Mouse (Mus musculus) midbrain, embryonic 10.5 days (tissue): ENCODE data around the gene Atp2b2. TPM values are rescaled to one million over a fixed set of nuclear protein-coding genes. Genes with fewer than 3 reads are reported as not detected.

Source experiments
- DNase-seq: peaks from one replicate; pipeline ENCODE4 v3.0.0-alpha.2; 2017; ENCODE audit warnings: low spot score
- H3K27ac ChIP-seq: fragments of 300-500 bp; sonication (generic); replicated peaks from 2 replicates; pipeline ENCODE4 v1.5.1; 2016; ENCODE audit warnings: mild to moderate bottlenecking
- H3K27me3 ChIP-seq: fragments of 300-500 bp; sonication (generic); 2 replicates; pipeline ENCODE4 v1.6.1; 2016; ENCODE audit warnings: low read depth, mild to moderate bottlenecking; ENCODE audit not compliant: poor library complexity, severe bottlenecking
- H3K36me3 ChIP-seq: fragments of 300-500 bp; sonication (generic); 2 replicates; pipeline ENCODE4 v1.6.1; 2016; ENCODE audit warnings: mild to moderate bottlenecking, moderate library complexity
- H3K4me1 ChIP-seq: fragments of 300-500 bp; sonication (generic); 2 replicates; pipeline ENCODE4 v1.6.1; 2016
- H3K4me3 ChIP-seq: fragments of 300-500 bp; sonication (generic); 2 replicates; pipeline ENCODE4 v1.5.1; 2016; ENCODE audit warnings: mild to moderate bottlenecking, moderate library complexity
- H3K9me3 ChIP-seq: fragments of 300-500 bp; sonication (generic); replicated peaks from 2 replicates; pipeline ENCODE4 v1.6.1; 2016; ENCODE audit warnings: mild to moderate bottlenecking
- WGBS: fragments of 180-500 bp; shearing (Covaris S2); methylation state at CpG from one replicate; pipeline ENCODE4 v1.1.7; 2016; 5-methylcytosine and 5-hydroxymethylcytosine counted together
- polyA plus RNA-seq: library from polyadenylated mRNA; unstranded; fragments of >200 nt; fragmentation: Nextera tagmentation; extraction: Ambion mirVana; gene quantifications from 2 replicates; pipeline ENCODE4 v1.2.1, GENCODE M21; 2016

The Atp2b2 gene
- polyA plus RNA-seq, 1 experiment from 2014 or later = 1.1 TPM

- no peak for DNase-seq
- Histone ChIP-seq H3K27ac (no peak overlapping the region), H3K9me3 (no peaks in the 10 kb centered on the region), H3K4me1 (peaks cover 26% of the 10 kb centered on the region), H3K4me3 (no peak overlapping the region), H3K27me3 (0 out of 2 replicates have a peak, but pooled peaks cover 2% of the 10 kb centered on the region), H3K36me3 (no peaks in the 10 kb centered on the region)
- WGBS = 49% methylated on average over 3 of the region's 3 CpGs
Observed at GRCm38 (mm10) chr6:113969751-113970150, 72.7 kb downstream of the Atp2b2 start.

DNA sequence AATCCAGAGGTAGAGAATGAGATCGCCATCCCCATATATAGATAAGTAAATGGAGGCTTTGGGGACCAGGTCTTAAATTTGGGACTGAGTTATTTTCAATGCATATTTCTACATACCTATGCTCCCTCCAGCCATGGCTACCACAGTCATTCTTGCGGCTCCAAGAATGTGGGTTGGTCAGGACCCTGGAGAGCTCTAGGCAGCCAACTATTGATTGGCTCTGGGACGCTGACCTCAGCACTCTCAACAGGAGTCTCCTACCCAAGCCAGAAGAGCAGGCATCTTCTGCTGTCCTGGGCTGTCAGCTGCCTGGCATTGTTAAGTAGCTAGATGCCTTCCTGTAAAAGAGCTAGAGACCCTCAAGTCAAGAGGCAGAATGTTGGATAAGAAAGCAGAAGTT, 79.6 kb downstream of the Atp2b2 start:
- Histone ChIP-seq H3K27me3 (0 out of 2 replicates have a peak, but pooled peaks cover 2% of the 10 kb centered on the region), H3K36me3 (no peaks in the 10 kb centered on the region), H3K4me3 (no peak overlapping the region), H3K27ac (no peak overlapping the region), H3K4me1 (peaks cover 24% of the 10 kb centered on the region), H3K9me3 (no peaks in the 10 kb centered on the region)
- 13% methylated on average over 3 of the region's 3 CpGs for WGBS
- peak; percentile 43 for DNase-seq

DNA sequence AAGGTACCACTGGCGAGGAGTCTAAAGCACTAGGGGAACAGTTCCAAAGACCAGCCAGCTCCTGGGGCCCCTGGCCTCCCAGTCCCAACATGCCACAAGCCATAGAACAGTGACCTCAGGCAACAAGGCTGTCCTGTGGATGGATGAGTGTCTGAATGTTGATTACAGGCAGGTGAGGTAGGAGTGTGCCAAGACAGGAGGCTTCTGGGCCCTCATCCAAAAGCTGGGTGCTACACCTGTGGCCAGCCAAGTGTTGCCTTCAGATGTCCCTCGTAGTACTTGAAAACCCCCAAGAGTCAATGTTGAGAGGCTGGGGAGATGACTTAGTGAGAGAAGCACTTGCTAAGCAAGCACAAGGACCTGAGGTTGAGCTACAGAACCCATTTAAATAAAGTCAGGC, 80.8 kb downstream of the Atp2b2 start:
- Histone ChIP-seq H3K36me3 (no peaks in the 10 kb centered on the region), H3K27ac (no peak overlapping the region), H3K4me1 (peaks cover 30% of the 10 kb centered on the region), H3K27me3 (0 out of 2 replicates have a peak, but pooled peaks cover 2% of the 10 kb centered on the region), H3K9me3 (no peaks in the 10 kb centered on the region), H3K4me3 (no peak overlapping the region)
- no peak for DNase-seq
- 87% methylated on average over 2 of the region's 2 CpGs for WGBS

- Histone ChIP-seq H3K36me3 (no peaks in the 10 kb centered on the region), H3K27ac (no peak overlapping the region), H3K4me1 (peaks cover 27% of the 10 kb centered on the region), H3K4me3 (no peak overlapping the region), H3K9me3 (no peaks in the 10 kb centered on the region), H3K27me3 (no peaks in the 10 kb centered on the region)
- 71% methylated on average over 1 of the region's 1 CpGs for WGBS
- no peak for DNase-seq
Observed at GRCm38 (mm10) chr6:113959336-113959735, 83.1 kb downstream of the Atp2b2 start.

GRCm38 (mm10) chr6:113958714-113959113, 83.7 kb downstream of the Atp2b2 start:
- WGBS = 74% methylated on average over 2 of the region's 2 CpGs

GRCm38 (mm10) chr6:113958003-113958402, 84.4 kb downstream of the Atp2b2 start:
- peaks cover 27% of the 10 kb centered on the region for H3K4me1 ChIP-seq
- no peak overlapping the region for H3K4me3 ChIP-seq
- H3K27me3 ChIP-seq = no peaks in the 10 kb centered on the region
- 87% methylated on average over 5 of the region's 5 CpGs for WGBS
- DNase-seq = no peak
- H3K36me3 ChIP-seq = no peaks in the 10 kb centered on the region
- H3K27ac ChIP-seq = no peak overlapping the region
- no peaks in the 10 kb centered on the region for H3K9me3 ChIP-seq

More at GRCm38 (mm10) chr6:113958714-113959113, 83.7 kb downstream of the Atp2b2 start:
- Histone ChIP-seq H3K27me3 (no peaks in the 10 kb centered on the region), H3K27ac (no peak overlapping the region), H3K36me3 (no peaks in the 10 kb centered on the region), H3K4me3 (no peak overlapping the region), H3K9me3 (no peaks in the 10 kb centered on the region), H3K4me1 (peaks cover 27% of the 10 kb centered on the region)
- no peak for DNase-seq

DNA sequence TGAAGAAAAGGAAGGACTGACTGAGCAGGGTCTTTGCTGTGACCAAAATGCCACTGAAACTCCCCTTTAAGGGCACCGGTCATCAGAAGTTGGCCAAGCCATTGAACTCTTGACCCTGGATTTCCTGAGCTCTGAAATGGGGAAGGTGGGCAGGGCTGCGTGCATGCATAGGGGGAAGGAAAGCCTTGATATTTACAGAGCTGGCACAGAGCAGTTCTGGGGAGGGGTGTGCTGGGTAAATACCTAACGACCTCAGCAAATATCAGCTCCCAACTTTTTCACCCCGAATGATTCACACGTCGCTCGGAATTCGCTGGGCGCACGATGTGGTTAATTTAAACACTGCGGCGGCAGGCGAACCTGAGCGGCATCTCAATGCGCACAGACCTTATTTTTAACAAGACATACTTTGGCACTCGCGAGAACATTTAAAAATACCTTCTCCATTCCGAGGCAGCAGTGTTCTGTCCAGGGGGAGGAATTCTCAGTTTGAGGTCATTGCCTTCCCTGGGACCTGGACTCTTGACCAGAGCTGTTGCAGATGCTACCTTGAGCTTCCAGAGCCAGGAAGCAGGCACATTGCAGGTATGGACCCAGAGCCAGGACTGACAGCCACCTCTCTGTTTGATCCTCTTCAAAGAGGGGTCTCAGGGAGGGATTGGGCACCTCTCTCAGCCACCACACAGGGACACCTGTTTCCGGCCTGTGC, 85.0 kb downstream of the Atp2b2 start:
- no peak for DNase-seq
- Histone ChIP-seq H3K4me1 (peaks cover 27% of the 10 kb centered on the region), H3K27me3 (no peaks in the 10 kb centered on the region), H3K36me3 (no peaks in the 10 kb centered on the region), H3K9me3 (no peaks in the 10 kb centered on the region), H3K27ac (no peak overlapping the region), H3K4me3 (no peak overlapping the region)
- WGBS = 87% methylated on average over 19 of the region's 19 CpGs

GRCm38 (mm10) chr6:113947515-113947914, 94.9 kb downstream of the Atp2b2 start:
- Histone ChIP-seq H3K27ac (no peak overlapping the region), H3K27me3 (peaks cover 13% of the 10 kb centered on the region), H3K9me3 (no peaks in the 10 kb centered on the region), H3K4me3 (no peak overlapping the region), H3K4me1 (0 out of 2 replicates have a peak, but pooled peaks cover 3% of the 10 kb centered on the region), H3K36me3 (no peaks in the 10 kb centered on the region)
- no peak for DNase-seq
- 90% methylated on average over 8 of the region's 8 CpGs for WGBS

- no peak overlapping the region for H3K4me3 ChIP-seq
- 50% methylated on average over 12 of the region's 12 CpGs for WGBS
- peaks cover 43% of the 10 kb centered on the region for H3K4me1 ChIP-seq
- H3K27me3 ChIP-seq = peaks cover 58% of the 10 kb centered on the region
- no peaks in the 10 kb centered on the region for H3K36me3 ChIP-seq
- no peak for DNase-seq
- H3K9me3 ChIP-seq = no peaks in the 10 kb centered on the region
- H3K27ac ChIP-seq = no peak overlapping the region
Observed at GRCm38 (mm10) chr6:113942355-113942754, 100.1 kb downstream of the Atp2b2 start.

DNA sequence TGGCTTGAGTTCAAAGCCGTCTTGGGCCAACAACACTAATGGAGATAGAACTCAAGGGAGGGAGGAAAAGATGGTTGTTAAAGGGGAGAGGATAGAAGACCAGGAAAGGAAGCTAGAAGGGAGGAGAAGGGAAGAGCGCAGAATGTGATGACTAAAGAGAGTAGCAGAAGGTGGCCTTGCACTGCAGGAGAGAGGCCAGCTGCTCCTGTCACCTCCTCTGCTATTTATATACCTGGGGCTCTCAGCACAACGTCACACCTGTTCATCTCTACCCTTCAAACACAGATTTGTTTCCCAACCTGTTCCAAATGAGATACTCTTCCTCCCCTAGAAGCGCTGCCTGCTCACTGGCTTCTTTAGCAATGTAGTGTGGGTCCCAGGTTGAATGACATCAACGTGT, 101.1 kb downstream of the Atp2b2 start:
- H3K4me1 ChIP-seq = peaks cover 54% of the 10 kb centered on the region
- H3K4me3 ChIP-seq = no peak overlapping the region
- H3K27me3 ChIP-seq = peaks cover 59% of the 10 kb centered on the region
- 83% methylated on average over 5 of the region's 5 CpGs for WGBS
- H3K27ac ChIP-seq = no peak overlapping the region
- no peak for DNase-seq
- H3K36me3 ChIP-seq = no peaks in the 10 kb centered on the region
- H3K9me3 ChIP-seq = no peaks in the 10 kb centered on the region

DNA sequence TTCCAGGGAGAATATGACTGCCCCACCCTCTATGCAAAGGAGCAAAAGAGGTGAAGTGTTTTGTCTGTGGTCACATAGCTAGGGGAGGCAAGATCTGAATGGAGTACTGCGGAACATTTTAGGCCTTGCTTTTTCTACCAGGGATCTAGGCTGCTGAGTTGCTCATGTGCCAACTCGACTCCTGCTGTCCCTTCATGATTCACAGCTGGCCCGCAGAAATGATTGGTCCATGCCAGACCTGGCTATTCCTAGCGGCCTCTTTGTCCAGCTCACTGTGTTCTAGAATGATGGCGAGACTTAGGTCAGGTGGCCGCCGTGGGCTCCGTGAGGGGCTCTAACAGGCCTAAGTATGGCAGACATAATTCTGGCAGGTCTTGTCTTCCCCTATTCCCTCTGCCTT, 103.0 kb downstream of the Atp2b2 start:
- no peak for DNase-seq
- Histone ChIP-seq H3K27me3 (peaks cover 72% of the 10 kb centered on the region), H3K4me1 (peaks cover 65% of the 10 kb centered on the region), H3K36me3 (no peaks in the 10 kb centered on the region), H3K4me3 (no peak overlapping the region), H3K9me3 (no peaks in the 10 kb centered on the region), H3K27ac (peak overlapping the region; percentile 10; the same call in 1 of the 2 replicates)
- WGBS = 93% methylated on average over 8 of the region's 8 CpGs

DNA sequence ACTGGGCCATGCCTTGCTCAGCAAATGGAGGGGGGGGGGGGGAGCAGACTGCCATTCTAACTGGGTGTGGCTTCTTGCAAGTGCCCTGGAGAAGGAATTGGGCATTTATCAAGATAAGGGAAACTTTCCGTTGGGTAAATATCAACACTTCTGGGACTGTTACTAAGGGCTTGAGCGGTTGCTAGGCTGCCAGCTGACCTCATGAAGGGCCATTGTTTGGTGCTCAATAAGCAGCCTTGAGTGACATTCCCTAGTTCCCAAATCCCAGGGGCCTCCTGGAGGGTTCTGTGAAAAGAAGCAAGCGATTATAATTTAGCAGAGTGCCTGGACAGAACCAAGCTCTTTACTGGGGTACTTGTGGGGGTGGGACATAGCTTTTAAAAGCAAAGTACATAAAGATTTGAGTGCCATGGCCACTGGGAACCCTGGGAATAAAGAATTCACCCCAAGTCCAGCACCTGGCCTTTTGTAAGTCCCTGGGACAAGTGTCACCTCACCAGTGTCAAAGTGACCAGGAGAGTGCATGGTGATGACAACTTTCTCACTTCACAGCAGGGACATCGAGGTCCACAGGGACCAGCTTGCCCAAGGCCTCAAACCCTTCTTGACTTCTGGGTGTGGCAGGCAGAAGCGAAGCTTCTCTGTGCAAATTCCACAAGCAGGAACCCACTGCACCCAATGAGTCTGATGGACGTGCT, 105.5 kb downstream of the Atp2b2 start:
- Histone ChIP-seq H3K4me1 (peaks cover 71% of the 10 kb centered on the region), H3K9me3 (no peaks in the 10 kb centered on the region), H3K27me3 (peaks cover 80% of the 10 kb centered on the region), H3K36me3 (no peaks in the 10 kb centered on the region), H3K4me3 (peak overlapping the region; percentile 14; the same call in 1 of the 2 replicates), H3K27ac (peak overlapping the region; percentile 75)
- peak; percentile 77 for DNase-seq
- 28% methylated on average over 6 of the region's 6 CpGs for WGBS

DNA sequence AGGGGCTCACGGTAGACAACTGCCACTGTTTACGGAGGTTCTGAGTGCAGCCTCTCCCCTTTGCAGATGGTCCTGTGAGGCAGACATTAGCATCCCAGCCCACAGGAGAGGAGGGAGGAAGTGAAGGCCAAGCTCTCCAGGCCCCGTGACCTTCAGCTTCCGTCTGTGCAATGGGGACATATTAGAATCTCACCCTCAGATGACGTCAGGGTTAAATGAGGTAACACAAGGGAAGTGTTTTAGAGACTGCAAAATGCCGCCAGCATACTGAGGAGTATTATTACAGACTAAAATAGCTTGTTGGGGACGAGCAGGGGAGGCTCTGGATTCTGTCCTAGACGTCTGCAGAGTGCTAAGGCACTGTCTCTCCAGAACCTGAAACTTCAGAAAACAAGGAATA, 106.3 kb downstream of the Atp2b2 start:
- Histone ChIP-seq H3K4me3 (no peak overlapping the region), H3K27me3 (peaks cover 72% of the 10 kb centered on the region), H3K27ac (peak overlapping the region; percentile 75), H3K36me3 (no peaks in the 10 kb centered on the region), H3K4me1 (peaks cover 67% of the 10 kb centered on the region), H3K9me3 (no peaks in the 10 kb centered on the region)
- 68% methylated on average over 8 of the region's 8 CpGs for WGBS
- no peak for DNase-seq
